Mouse (Mus musculus) stomach, postnatal 0 days (tissue): ENCODE results near the gene Morc3. TPM values are rescaled to one million over a fixed set of nuclear protein-coding genes. Genes with fewer than 3 reads are reported as not detected.
A peak's percentile ranks its signal among the peaks of the same experiment; 100 is the strongest.

Experiments
- ATAC-seq: fragments of 200-750 bp; cut with Nextera tagmentation; 2 replicates; pipeline ENCODE4 v1.8.0; 2017; ENCODE audit not compliant: low FRiP score, low TSS enrichment
- DNase-seq: peaks from one replicate; pipeline ENCODE4 v3.0.0-alpha.2; 2016; ENCODE audit warnings: low spot score
- H3K27ac ChIP-seq: fragments of 300-500 bp; sonication (generic); replicated peaks from 2 replicates; pipeline ENCODE4 v1.5.1; 2014; ENCODE audit warnings: mild to moderate bottlenecking, control low read depth
- H3K27me3 ChIP-seq: fragments of 300-500 bp; sonication (generic); 2 replicates; pipeline ENCODE4 v1.6.1; 2014; ENCODE audit warnings: low read length; ENCODE audit not compliant: control insufficient read depth, insufficient read depth
- H3K36me3 ChIP-seq: fragments of 300-500 bp; sonication (generic); 2 replicates; pipeline ENCODE4 v1.6.1; 2014; ENCODE audit warnings: low read length, mixed read lengths; ENCODE audit not compliant: control insufficient read depth, insufficient read depth
- H3K4me1 ChIP-seq: fragments of 300-500 bp; sonication (generic); replicated peaks from 2 replicates; pipeline ENCODE4 v1.6.1; 2014; ENCODE audit warnings: antibody characterized with exemption; ENCODE audit not compliant: control insufficient read depth, insufficient read depth
- H3K4me2 ChIP-seq: fragments of 300-500 bp; sonication (generic); replicated peaks from 2 replicates; pipeline ENCODE4 v1.6.1; 2014; ENCODE audit warnings: low read depth, mild to moderate bottlenecking, control low read depth, moderate library complexity
- H3K4me3 ChIP-seq: fragments of 300-500 bp; sonication (generic); 2 replicates; pipeline ENCODE4 v1.5.1; 2014; ENCODE audit warnings: low read depth, low read length, control low read depth
- H3K9ac ChIP-seq: fragments of 300-500 bp; sonication (generic); 2 replicates; pipeline ENCODE4 v1.6.1; 2014; ENCODE audit warnings: mild to moderate bottlenecking, low read length, control low read depth, mixed read lengths
- H3K9me3 ChIP-seq: fragments of 300-500 bp; sonication (generic); 2 replicates; pipeline ENCODE4 v1.6.1; 2016; ENCODE audit warnings: low read length; ENCODE audit not compliant: control insufficient read depth
- CTCF ChIP-seq: IDR thresholded peaks from 2 replicates; pipeline ENCODE4 v1.5.1; 2016; ENCODE audit warnings: antibody characterized with exemption, low read depth, mild to moderate bottlenecking, moderate library complexity
- EP300 ChIP-seq: optimal IDR thresholded peaks from 2 replicates; pipeline ENCODE3; 2016; ENCODE audit warnings: antibody characterized with exemption
- WGBS: fragments of 180-500 bp; shearing (Covaris S2); extraction: QIAGEN DNeasy Blood & Tissue Kit; methylation state at CpG from one replicate; pipeline ENCODE4 v1.1.7; 2014; 5-methylcytosine and 5-hydroxymethylcytosine counted together
- polyA plus RNA-seq: library from polyadenylated mRNA; unstranded; fragments of >200 nt; fragmentation: Nextera tagmentation; extraction: Ambion mirVana; gene quantifications from 2 replicates; pipeline ENCODE4 v1.2.1, GENCODE M21; 2015

Morc3 gene
- polyA plus RNA-seq, 1 experiment from 2014 or later = 17.9 TPM

- TF ChIP-seq CTCF = no peak
- TF ChIP-seq EP300 = no peak
- no peaks in the 10 kb centered on the region for H3K4me1 ChIP-seq
- H3K9me3 ChIP-seq = no peaks in the 10 kb centered on the region
- no peak overlapping the region for H3K4me3 ChIP-seq
- DNase-seq (no peak), ATAC-seq (peak; percentile 52)
- 84% methylated on average over 12 of the region's 12 CpGs for WGBS
- no peaks in the 10 kb centered on the region for H3K27me3 ChIP-seq
- peaks cover 3% of the 10 kb centered on the region; the same call in 1 of the 2 replicates for H3K36me3 ChIP-seq
- no peak overlapping the region for H3K9ac ChIP-seq
- H3K4me2 ChIP-seq = no peak overlapping the region
- no peak overlapping the region for H3K27ac ChIP-seq
Observed at GRCm38 (mm10) chr16:93890948-93891604, 59.2 kb downstream of the Morc3 start.

- WGBS = 74% methylated on average over 5 of the region's 5 CpGs
- TF ChIP-seq EP300 (no peak), CTCF (no peak)
- Histone ChIP-seq H3K9me3 (no peaks in the 10 kb centered on the region), H3K36me3 (peaks cover 3% of the 10 kb centered on the region; the same call in 1 of the 2 replicates), H3K4me2 (no peak overlapping the region), H3K4me3 (no peak overlapping the region), H3K9ac (no peak overlapping the region), H3K4me1 (no peaks in the 10 kb centered on the region), H3K27ac (no peak overlapping the region), H3K27me3 (no peaks in the 10 kb centered on the region)
- DNase-seq (no peak), ATAC-seq (no peak)
Observed at GRCm38 (mm10) chr16:93893285-93893684, 61.4 kb downstream of the Morc3 start.

- DNase-seq = no peak
- no peak overlapping the region for H3K4me2 ChIP-seq
- TF ChIP-seq CTCF (peak; percentile 61), EP300 (no peak)
- no peak overlapping the region for H3K4me3 ChIP-seq
- no peaks in the 10 kb centered on the region for H3K4me1 ChIP-seq
- H3K27ac ChIP-seq = no peak overlapping the region
- ATAC-seq = no peak
- no peak overlapping the region for H3K9ac ChIP-seq
- no peaks in the 10 kb centered on the region for H3K36me3 ChIP-seq
- H3K27me3 ChIP-seq = no peaks in the 10 kb centered on the region
- no peaks in the 10 kb centered on the region for H3K9me3 ChIP-seq
- 86% methylated on average over 5 of the region's 6 CpGs for WGBS
Observed at GRCm38 (mm10) chr16:93903027-93903426, 71.1 kb downstream of the Morc3 start.

GRCm38 (mm10) chr16:93906156-93907014 lies 74.5 kb downstream of the Morc3 start:
- 54% methylated on average over 11 of the region's 11 CpGs for WGBS
- ATAC-seq (peak; percentile 62), DNase-seq (peak; percentile 71)
- Histone ChIP-seq H3K27me3 (no peaks in the 10 kb centered on the region), H3K36me3 (no peaks in the 10 kb centered on the region), H3K27ac (no peak overlapping the region), H3K4me3 (no peak overlapping the region), H3K9me3 (no peaks in the 10 kb centered on the region), H3K4me1 (no peaks in the 10 kb centered on the region), H3K4me2 (no peak overlapping the region), H3K9ac (no peak overlapping the region)
- TF ChIP-seq EP300 = no peak
- TF ChIP-seq CTCF = peak; percentile 97

- H3K36me3 ChIP-seq = no peaks in the 10 kb centered on the region
- no peaks in the 10 kb centered on the region for H3K9me3 ChIP-seq
- ATAC-seq (no peak), DNase-seq (peak; percentile 40)
- H3K9ac ChIP-seq = no peak overlapping the region
- 57% methylated on average over 5 of the region's 5 CpGs for WGBS
- TF ChIP-seq EP300 (no peak), CTCF (no peak)
- H3K27ac ChIP-seq = no peak overlapping the region
- no peak overlapping the region for H3K4me2 ChIP-seq
- H3K4me1 ChIP-seq = no peaks in the 10 kb centered on the region
- H3K27me3 ChIP-seq = no peaks in the 10 kb centered on the region
- no peak overlapping the region for H3K4me3 ChIP-seq
Observed at GRCm38 (mm10) chr16:93907761-93908160, 75.8 kb downstream of the Morc3 start.

GRCm38 (mm10) chr16:93908196-93908595 lies 76.3 kb downstream of the Morc3 start:
- Histone ChIP-seq H3K27ac (no peak overlapping the region), H3K27me3 (no peaks in the 10 kb centered on the region), H3K36me3 (no peaks in the 10 kb centered on the region), H3K9me3 (no peaks in the 10 kb centered on the region), H3K4me3 (no peak overlapping the region), H3K4me1 (no peaks in the 10 kb centered on the region), H3K4me2 (no peak overlapping the region), H3K9ac (no peak overlapping the region)
- DNase-seq = no peak
- no peak for ATAC-seq
- 87% methylated on average over 8 of the region's 8 CpGs for WGBS
- TF ChIP-seq CTCF = no peak
- no peak for TF ChIP-seq EP300
